Mouse (Mus musculus): Measurements from ENCODE around the gene Fgf13.

GRCm38 (mm10) chrX:59133416-59133815 lies 434.5 kb downstream of the Fgf13 start:
- TF ChIP-seq CTCF (IDR thresholded peaks at IDR 0.05; ENCODE audit: low read depth, low read length) (no peak), POLR2A (IDR thresholded peaks at IDR 0.05; ENCODE audit: borderline replicate concordance, low read depth, low read length) (no peak)

All from bone marrow macrophage, adult 2 months (primary cell).